Comparison of ENCODE assay signal across 29 mouse cellular contexts in the genomic region with DNA sequence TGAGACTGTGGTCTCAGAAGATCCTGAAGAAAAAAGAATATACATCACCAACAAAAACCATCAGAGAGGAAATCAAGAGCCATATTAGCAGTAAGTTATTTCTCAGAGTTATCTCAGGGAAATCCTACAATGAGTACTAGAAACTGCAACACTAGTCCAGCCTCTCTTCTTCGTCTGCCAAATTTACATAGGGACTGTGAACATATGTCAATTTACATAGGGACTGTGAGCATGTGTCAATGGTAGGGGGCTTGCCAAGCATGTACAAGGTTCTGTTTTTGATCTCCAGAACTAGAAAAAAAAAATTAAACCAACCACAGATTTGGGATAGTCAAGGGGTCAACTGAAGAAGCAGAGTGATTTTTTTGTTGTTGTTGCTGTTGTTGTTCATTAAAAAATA. TPM values are rescaled to one million over a fixed set of nuclear protein-coding genes. Genes with fewer than 3 reads are reported as not detected.
"Had no signal": no experiment of that assay in that cellular context is flagged by ENCODE, and none has a peak within 500 bp of the region (broad histone marks: within the 10 kb centered on the region; RNA-seq: fewer than 3 reads in every experiment).

No protein-coding gene starts in this region.

- ATAC-seq: forebrain, embryonic 13.5 days; forebrain, embryonic 16.5 days had no signal

- H3K9me3 ChIP-seq: embryonic facial prominence, embryonic 10.5 days; embryonic facial prominence, embryonic 12.5 days; embryonic facial prominence, embryonic 13.5 days; embryonic facial prominence, embryonic 15.5 days; forebrain, embryonic 10.5 days; forebrain, embryonic 12.5 days; forebrain, embryonic 13.5 days; heart, embryonic 10.5 days; heart, embryonic 12.5 days had no signal

- DNase-seq: cerebellum, adult 8-10 months; cerebellum, adult 9-10 months; cerebellum, adult 9-11 months; cerebellum, postnatal 10 days; cerebellum, postnatal 25 days; cerebellum, postnatal 36 days; embryo, embryonic 11 days; gastrocnemius, adult 2 months; gastrocnemius, postnatal 10 days; gastrocnemius, postnatal 14 days; gastrocnemius, postnatal 25 days; gastrocnemius, postnatal 36 days; heart, adult 11 months; heart, adult 18-20 months; heart, adult 2 months had no signal

- H3K27ac ChIP-seq: embryonic facial prominence, embryonic 10.5 days; embryonic facial prominence, embryonic 12.5 days; embryonic facial prominence, embryonic 13.5 days; embryonic facial prominence, embryonic 15.5 days; forebrain, embryonic 12.5 days; forebrain, embryonic 13.5 days; gastrocnemius, adult 2 months; heart, adult 2 months; heart, embryonic 10.5 days had no signal

- H3K4me3 ChIP-seq: embryonic facial prominence, embryonic 10.5 days; embryonic facial prominence, embryonic 12.5 days; embryonic facial prominence, embryonic 13.5 days; embryonic facial prominence, embryonic 15.5 days; erythroblast, embryonic 14.5 days; forebrain, embryonic 10.5 days; forebrain, embryonic 12.5 days; forebrain, embryonic 13.5 days; gastrocnemius, adult 2 months; heart, adult 2 months; heart, embryonic 10.5 days; heart, embryonic 12.5 days had no signal

- H3K4me2 ChIP-seq: embryonic facial prominence, embryonic 12.5 days; embryonic facial prominence, embryonic 13.5 days; embryonic facial prominence, embryonic 15.5 days; forebrain, embryonic 12.5 days; forebrain, embryonic 13.5 days; heart, embryonic 11.5 days; heart, embryonic 12.5 days had no signal

- H3K9ac ChIP-seq: embryonic facial prominence, embryonic 12.5 days; embryonic facial prominence, embryonic 13.5 days; embryonic facial prominence, embryonic 15.5 days; forebrain, embryonic 12.5 days; forebrain, embryonic 13.5 days; heart, embryonic 12.5 days had no signal

- H3K36me3 ChIP-seq: embryonic facial prominence, embryonic 12.5 days; embryonic facial prominence, embryonic 13.5 days; embryonic facial prominence, embryonic 15.5 days; heart, embryonic 10.5 days; heart, embryonic 12.5 days had no signal

- H3K27me3 ChIP-seq: embryonic facial prominence, embryonic 12.5 days; embryonic facial prominence, embryonic 13.5 days; embryonic facial prominence, embryonic 15.5 days; forebrain, embryonic 12.5 days; forebrain, embryonic 13.5 days; heart, embryonic 12.5 days had no signal

RNA-seq across cellular contexts. Expression of gene Lix1, which starts 48.6 kb away (rescaled TPM):
- total RNA-seq: common myeloid progenitor, adult 5-6 weeks; granulocyte monocyte progenitor cell, adult 5-6 weeks had no signal
- polyA plus RNA-seq: erythroblast, embryonic 14.5 days had no signal
